Mouse (Mus musculus): Measurements from ENCODE around the gene Abhd10. TPM values are rescaled to one million over a fixed set of nuclear protein-coding genes. Genes with fewer than 3 reads are reported as not detected.
A peak's percentile ranks its signal among the peaks of the same experiment; 100 is the strongest.

Gene Abhd10
- polyA plus RNA-seq, 1 experiment from 2014 or later: 34.1 TPM

GRCm38 (mm10) chr16:45686833-45687232 is 55.9 kb downstream of the Abhd10 start:
- H3K4me3 ChIP-seq: no peak overlapping the region
- no peaks in the 10 kb centered on the region for H3K4me1 ChIP-seq
- no peaks in the 10 kb centered on the region for H3K36me3 ChIP-seq
- no peaks in the 10 kb centered on the region for H3K9me3 ChIP-seq
- DNase-seq (ENCODE audit: low spot score): no peak
- 83% methylated on average over 3 of the region's 3 CpGs for WGBS
- no peak overlapping the region for H3K27ac ChIP-seq
- no peaks in the 10 kb centered on the region for H3K27me3 ChIP-seq (ENCODE audit: insufficient read depth, poor library complexity, severe bottlenecking)

GRCm38 (mm10) chr16:45685295-45685694 is 57.5 kb downstream of the Abhd10 start:
- no peaks in the 10 kb centered on the region for H3K9me3 ChIP-seq
- no peak for DNase-seq (ENCODE audit: low spot score)
- no peaks in the 10 kb centered on the region for H3K36me3 ChIP-seq

GRCm38 (mm10) chr16:45684815-45685214 is 57.9 kb downstream of the Abhd10 start:
- Histone ChIP-seq H3K27ac (no peak overlapping the region), H3K4me3 (no peak overlapping the region), H3K4me1 (no peaks in the 10 kb centered on the region), H3K27me3 (ENCODE audit: insufficient read depth, poor library complexity, severe bottlenecking) (no peaks in the 10 kb centered on the region), H3K9me3 (no peaks in the 10 kb centered on the region), H3K36me3 (no peaks in the 10 kb centered on the region)
- 16% methylated on average over 8 of the region's 8 CpGs for WGBS
- DNase-seq (ENCODE audit: low spot score): peak; percentile 76

More at GRCm38 (mm10) chr16:45685295-45685694, 57.5 kb downstream of the Abhd10 start:
- Histone ChIP-seq H3K27me3 (ENCODE audit: insufficient read depth, poor library complexity, severe bottlenecking) (no peaks in the 10 kb centered on the region), H3K27ac (no peak overlapping the region), H3K4me1 (no peaks in the 10 kb centered on the region), H3K4me3 (no peak overlapping the region)
- 67% methylated on average over 3 of the region's 3 CpGs for WGBS

Other genes starting within 250 kb of the Abhd10 start
- not detected in 2 replicates for gene Gm609, start 250.0 kb downstream of the Abhd10 start, polyA plus RNA-seq (2016; fragmentation: Nextera tagmentation; extraction: Ambion mirVana)
- gene Gm17783, start 210.9 kb downstream of the Abhd10 start, polyA plus RNA-seq (2016; fragmentation: Nextera tagmentation; extraction: Ambion mirVana): not detected in 2 replicates
- gene Slc9c1, start 207.6 kb downstream of the Abhd10 start, polyA plus RNA-seq (2016; fragmentation: Nextera tagmentation; extraction: Ambion mirVana): not detected in 2 replicates
- 0.28 TPM in 1 of 2 replicates, not detected in the other for gene Gcsam, start 132.6 kb downstream of the Abhd10 start, polyA plus RNA-seq (2016; fragmentation: Nextera tagmentation; extraction: Ambion mirVana)
- 0.15 and 0.29 TPM in 2 replicates for gene BC016579, start 88.9 kb downstream of the Abhd10 start, polyA plus RNA-seq (2016; fragmentation: Nextera tagmentation; extraction: Ambion mirVana)
- 0.12 TPM in 1 of 2 replicates, not detected in the other for gene Tmprss7, start 49.3 kb downstream of the Abhd10 start, polyA plus RNA-seq (2016; fragmentation: Nextera tagmentation; extraction: Ambion mirVana)
- 23.3 and 24.1 TPM in 2 replicates for gene Tagln3, start 18.3 kb downstream of the Abhd10 start, polyA plus RNA-seq (2016; fragmentation: Nextera tagmentation; extraction: Ambion mirVana)
- gene Phldb2, start 210.6 kb upstream of the Abhd10 start, polyA plus RNA-seq (2016; fragmentation: Nextera tagmentation; extraction: Ambion mirVana): 42.1 and 45.8 TPM in 2 replicates